Mouse (Mus musculus): ENCODE results near the gene Tsg101. TPM values are rescaled to one million over a fixed set of nuclear protein-coding genes. Genes with fewer than 3 reads are reported as not detected.
"Not testable (repeated sequence)": the region's sequence is repeated elsewhere in the genome, so short reads cannot be mapped to it uniquely, and the experiment has no call there.

Gene Tsg101
- polyA plus RNA-seq, 1 experiment from 2014 or later, result 107 TPM

GRCm38 (mm10) chr7:46918678-46919371 lies 944 bp downstream of the Tsg101 start:
- no peaks in the 10 kb centered on the region for H3K4me1 ChIP-seq (replicated peaks; ENCODE audit: control insufficient read depth, insufficient read depth, low read length)
- no peaks in the 10 kb centered on the region for H3K27me3 ChIP-seq (replicated peaks; ENCODE audit: control insufficient read depth, insufficient read depth, low read length)
- peak overlapping the region; percentile 76 for H3K4me2 ChIP-seq (replicated peaks; ENCODE audit: low read depth)
- 0 out of 2 replicates have a peak, but pooled peaks cover 7% of the 10 kb centered on the region for H3K36me3 ChIP-seq (ENCODE audit: control insufficient read depth, insufficient read depth)
- peak overlapping the region; percentile 88 for H3K9ac ChIP-seq (ENCODE audit: low read depth, low read length)
- no peak for ATAC-seq
- H3K4me3 ChIP-seq (ENCODE audit: low read depth, low read length), result peak overlapping the region; percentile 82
- H3K27ac ChIP-seq (ENCODE audit: low read depth, low read length), result peak overlapping the region; percentile 95; the same call in 1 of the 2 replicates
- WGBS, result 10% methylated on average over 13 of the region's 13 CpGs
- no peak for TF ChIP-seq CTCF (IDR thresholded peaks at IDR 0.05; ENCODE audit: low read depth)
- H3K9me3 ChIP-seq (ENCODE audit: control insufficient read depth), result no peaks in the 10 kb centered on the region

DNA sequence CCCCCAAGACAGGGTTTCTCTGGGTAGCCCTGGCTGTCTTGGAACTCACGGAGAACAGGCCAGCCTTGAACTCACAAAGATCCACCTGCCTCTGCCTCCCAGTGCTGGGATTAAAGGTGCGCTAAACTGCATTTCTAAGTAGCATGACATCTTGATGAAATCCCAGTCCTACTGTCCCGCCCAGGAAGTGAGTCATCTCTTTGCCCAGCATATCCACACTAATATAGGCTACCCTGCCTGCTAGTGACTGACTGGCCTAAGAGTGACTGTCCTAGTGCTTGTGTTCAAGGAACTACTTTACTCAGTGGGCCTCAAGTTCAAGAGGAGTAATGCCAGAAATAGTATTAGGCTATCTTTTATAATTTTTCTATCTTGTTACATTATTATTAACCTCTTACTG lies 3.4 kb downstream of the Tsg101 start:
- Histone ChIP-seq H3K27ac (ENCODE audit: low read depth, low read length) (no peak overlapping the region), H3K4me1 (replicated peaks; ENCODE audit: control insufficient read depth, insufficient read depth, low read length) (no peaks in the 10 kb centered on the region), H3K27me3 (replicated peaks; ENCODE audit: control insufficient read depth, insufficient read depth, low read length) (no peaks in the 10 kb centered on the region), H3K9ac (ENCODE audit: low read depth, low read length) (no peak overlapping the region), H3K4me3 (ENCODE audit: low read depth, low read length) (no peak overlapping the region), H3K4me2 (replicated peaks; ENCODE audit: low read depth) (no peak overlapping the region), H3K9me3 (ENCODE audit: control insufficient read depth) (no peaks in the 10 kb centered on the region), H3K36me3 (ENCODE audit: control insufficient read depth, insufficient read depth) (peaks cover 23% of the 10 kb centered on the region)
- no peak for TF ChIP-seq CTCF (IDR thresholded peaks at IDR 0.05; ENCODE audit: low read depth)
- ATAC-seq, result no peak
- WGBS, result 85% methylated on average over 3 of the region's 3 CpGs

- ATAC-seq, result no peak
- WGBS, result 91% methylated on average over 3 of the region's 3 CpGs
- no peak overlapping the region for H3K9ac ChIP-seq (ENCODE audit: low read depth, low read length)
- no peaks in the 10 kb centered on the region for H3K27me3 ChIP-seq (replicated peaks; ENCODE audit: control insufficient read depth, insufficient read depth, low read length)
- TF ChIP-seq CTCF (IDR thresholded peaks at IDR 0.05; ENCODE audit: low read depth), result no peak
- no peaks in the 10 kb centered on the region for H3K9me3 ChIP-seq (ENCODE audit: control insufficient read depth)
- H3K4me1 ChIP-seq (replicated peaks; ENCODE audit: control insufficient read depth, insufficient read depth, low read length), result no peaks in the 10 kb centered on the region
- no peak overlapping the region for H3K27ac ChIP-seq (ENCODE audit: low read depth, low read length)
- peaks cover 64% of the 10 kb centered on the region for H3K36me3 ChIP-seq (ENCODE audit: control insufficient read depth, insufficient read depth)
- H3K4me2 ChIP-seq (replicated peaks; ENCODE audit: low read depth), result no peak overlapping the region
- no peak overlapping the region for H3K4me3 ChIP-seq (ENCODE audit: low read depth, low read length)
Observed at GRCm38 (mm10) chr7:46911250-46911649, 8.5 kb downstream of the Tsg101 start.

DNA sequence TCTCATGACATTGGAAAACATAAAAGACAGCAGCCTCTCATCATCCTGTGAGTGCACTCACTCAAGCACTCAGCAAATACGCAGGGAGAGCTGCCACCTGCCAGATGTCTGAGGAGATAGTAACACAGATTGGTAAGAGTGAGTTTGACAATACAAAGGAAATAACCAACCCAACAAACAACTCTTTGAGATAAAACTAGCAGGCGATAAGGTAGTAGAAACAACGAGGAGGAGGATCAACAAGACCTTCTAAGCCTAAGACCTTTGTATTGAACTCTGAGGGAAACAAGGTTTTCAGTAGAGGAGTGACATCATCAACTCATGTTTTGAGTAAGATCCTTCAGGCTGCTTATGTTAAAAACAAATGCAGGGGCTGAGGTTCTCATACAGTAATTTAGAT lies 20.4 kb downstream of the Tsg101 start:
- no peak overlapping the region for H3K9ac ChIP-seq (ENCODE audit: low read depth, low read length)
- TF ChIP-seq CTCF (IDR thresholded peaks at IDR 0.05; ENCODE audit: low read depth), result no peak
- no peak overlapping the region for H3K27ac ChIP-seq (ENCODE audit: low read depth, low read length)
- no peaks in the 10 kb centered on the region for H3K27me3 ChIP-seq (replicated peaks; ENCODE audit: control insufficient read depth, insufficient read depth, low read length)
- ATAC-seq, result no peak
- peaks cover 60% of the 10 kb centered on the region for H3K36me3 ChIP-seq (ENCODE audit: control insufficient read depth, insufficient read depth)
- no peaks in the 10 kb centered on the region for H3K9me3 ChIP-seq (ENCODE audit: control insufficient read depth)
- no peak overlapping the region for H3K4me3 ChIP-seq (ENCODE audit: low read depth, low read length)
- 60% methylated on average over 3 of the region's 3 CpGs for WGBS
- no peaks in the 10 kb centered on the region for H3K4me1 ChIP-seq (replicated peaks; ENCODE audit: control insufficient read depth, insufficient read depth, low read length)
- H3K4me2 ChIP-seq (replicated peaks; ENCODE audit: low read depth), result no peak overlapping the region

- no peak overlapping the region for H3K27ac ChIP-seq (ENCODE audit: low read depth, low read length)
- no peaks in the 10 kb centered on the region for H3K9me3 ChIP-seq (ENCODE audit: control insufficient read depth)
- H3K36me3 ChIP-seq (ENCODE audit: control insufficient read depth, insufficient read depth), result peaks cover 59% of the 10 kb centered on the region
- no peak overlapping the region for H3K4me3 ChIP-seq (ENCODE audit: low read depth, low read length)
- H3K9ac ChIP-seq (ENCODE audit: low read depth, low read length), result no peak overlapping the region
- H3K4me1 ChIP-seq (replicated peaks; ENCODE audit: control insufficient read depth, insufficient read depth, low read length), result no peaks in the 10 kb centered on the region
- no peak for ATAC-seq
- H3K27me3 ChIP-seq (replicated peaks; ENCODE audit: control insufficient read depth, insufficient read depth, low read length), result no peaks in the 10 kb centered on the region
- WGBS, result 87% methylated on average over 3 of the region's 3 CpGs
- H3K4me2 ChIP-seq (replicated peaks; ENCODE audit: low read depth), result no peak overlapping the region
- TF ChIP-seq CTCF (IDR thresholded peaks at IDR 0.05; ENCODE audit: low read depth), result no peak
Observed at GRCm38 (mm10) chr7:46895511-46895910, 24.3 kb downstream of the Tsg101 start.

DNA sequence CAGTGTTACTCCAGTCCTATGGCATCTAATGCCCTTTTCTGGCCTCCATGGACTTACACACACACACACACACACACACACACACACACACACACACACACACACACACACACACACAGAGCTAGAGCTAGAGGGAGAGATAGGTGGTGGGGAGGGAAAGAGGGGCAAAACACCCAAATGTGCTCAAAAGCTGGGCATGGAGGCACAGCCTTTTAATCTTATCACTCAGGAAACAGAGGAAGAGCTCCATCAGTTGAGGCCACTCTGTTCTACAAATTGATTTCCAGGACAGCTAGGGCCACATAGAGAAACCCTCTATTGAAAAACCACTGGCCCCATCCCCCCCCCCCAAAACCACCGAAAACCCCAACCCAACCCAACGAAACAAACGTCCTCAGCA lies 36.5 kb downstream of the Tsg101 start:
- Histone ChIP-seq H3K4me3 (ENCODE audit: low read depth, low read length) (no peak overlapping the region), H3K27ac (ENCODE audit: low read depth, low read length) (no peak overlapping the region), H3K9me3 (ENCODE audit: control insufficient read depth) (no peaks in the 10 kb centered on the region), H3K36me3 (ENCODE audit: control insufficient read depth, insufficient read depth) (peaks cover 27% of the 10 kb centered on the region), H3K4me2 (replicated peaks; ENCODE audit: low read depth) (no peak overlapping the region), H3K9ac (ENCODE audit: low read depth, low read length) (no peak overlapping the region), H3K4me1 (replicated peaks; ENCODE audit: control insufficient read depth, insufficient read depth, low read length) (no peaks in the 10 kb centered on the region), H3K27me3 (replicated peaks; ENCODE audit: control insufficient read depth, insufficient read depth, low read length) (no peaks in the 10 kb centered on the region)
- no peak for ATAC-seq
- 72% methylated on average over 3 of the region's 3 CpGs for WGBS
- no peak for TF ChIP-seq CTCF (IDR thresholded peaks at IDR 0.05; ENCODE audit: low read depth)

DNA sequence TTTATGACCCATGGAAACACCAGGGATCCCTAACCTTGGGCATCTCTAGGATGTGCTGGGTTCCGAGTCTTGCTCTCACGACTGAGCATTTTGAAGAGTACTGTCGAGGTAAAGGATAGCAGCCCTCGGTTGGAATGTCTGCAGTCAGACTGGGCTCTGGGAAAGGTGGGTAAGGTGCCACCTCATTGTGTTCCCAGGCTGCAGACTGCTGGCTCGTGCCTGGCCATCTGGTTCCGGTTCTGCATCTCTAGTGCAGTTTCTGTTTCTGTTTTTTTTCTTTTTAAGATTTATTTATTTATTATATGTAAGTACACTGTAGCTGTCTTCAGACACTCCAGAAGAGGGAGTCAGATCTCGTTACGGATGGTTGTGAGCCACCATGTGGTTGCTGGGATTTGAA lies 37.8 kb downstream of the Tsg101 start:
- not testable (repeated sequence) for H3K4me3 ChIP-seq (ENCODE audit: low read depth, low read length); H3K9me3 ChIP-seq (ENCODE audit: control insufficient read depth)
- WGBS, result 84% methylated on average over 6 of the region's 8 CpGs

More for the DNA sequence above, 37.8 kb downstream of the Tsg101 start:
- not testable (repeated sequence) for H3K4me2 ChIP-seq (replicated peaks; ENCODE audit: low read depth); H3K4me1 ChIP-seq (replicated peaks; ENCODE audit: control insufficient read depth, insufficient read depth, low read length); H3K9ac ChIP-seq (ENCODE audit: low read depth, low read length); ATAC-seq; H3K27me3 ChIP-seq (replicated peaks; ENCODE audit: control insufficient read depth, insufficient read depth, low read length); H3K27ac ChIP-seq (ENCODE audit: low read depth, low read length)
- H3K36me3 ChIP-seq (ENCODE audit: control insufficient read depth, insufficient read depth), result peaks cover 13% of the 10 kb centered on the region

Data from intestine, postnatal 0 days (tissue).